Mouse (Mus musculus): ENCODE results near the gene Rnf150.

The Rnf150 gene

DNA sequence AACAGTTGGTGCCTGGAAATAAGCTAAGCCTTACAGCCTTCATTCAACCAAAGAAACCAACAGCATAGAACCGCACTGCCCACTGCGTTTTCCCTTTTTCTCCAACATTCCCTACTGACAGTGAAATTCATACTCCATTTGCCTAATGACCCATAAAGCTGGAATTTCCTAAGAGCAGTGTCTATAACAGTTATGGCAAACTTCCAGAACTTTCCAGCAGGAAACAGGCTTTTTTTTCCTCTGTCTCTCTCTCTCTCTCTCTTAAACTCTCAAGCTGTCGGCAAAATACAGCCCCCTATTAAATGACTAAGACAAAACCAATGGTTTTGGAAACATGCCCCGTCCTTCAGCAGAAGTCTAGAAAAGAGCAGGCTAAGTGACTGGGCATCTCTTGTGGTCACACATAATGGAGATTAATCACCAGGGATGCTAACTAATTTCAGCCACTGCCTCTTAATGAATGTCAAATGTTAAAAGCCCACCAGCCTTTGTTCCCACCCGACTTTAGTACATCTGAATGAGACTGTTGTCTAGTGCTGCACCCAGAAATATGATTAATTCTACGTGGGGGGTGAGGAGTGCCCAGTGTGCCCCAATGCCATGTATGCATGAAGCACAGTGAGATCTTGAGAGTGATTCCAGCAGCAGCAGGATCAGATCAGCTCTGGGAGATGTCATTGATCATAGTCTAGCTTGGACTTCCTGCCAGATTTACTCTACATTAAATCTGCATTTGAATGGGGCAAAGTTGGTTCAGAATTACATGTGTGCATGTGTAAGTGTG is 80.3 kb downstream of the Rnf150 start:
- peak; percentile 39 for DNase-seq

DNA sequence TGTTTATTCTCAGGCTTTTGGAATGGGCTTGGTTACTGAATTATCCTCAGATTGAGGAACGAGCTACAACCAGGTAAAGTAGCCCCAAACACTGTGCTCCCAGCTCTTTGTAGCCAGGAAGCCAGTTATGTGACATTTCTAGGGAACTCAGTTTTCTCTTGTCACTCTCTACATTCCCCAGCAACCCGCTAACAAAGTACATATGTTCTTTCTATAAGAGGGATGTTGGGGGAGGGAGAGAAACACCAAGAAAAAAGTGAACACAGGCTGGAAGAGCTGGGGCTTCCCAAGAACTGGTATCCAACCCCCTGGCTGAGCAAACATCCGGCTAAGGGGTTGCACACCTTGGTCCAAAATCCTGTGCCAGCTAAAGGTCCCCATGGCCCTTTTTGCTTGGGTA is 82.7 kb downstream of the Rnf150 start:
- DNase-seq = no peak

DNA sequence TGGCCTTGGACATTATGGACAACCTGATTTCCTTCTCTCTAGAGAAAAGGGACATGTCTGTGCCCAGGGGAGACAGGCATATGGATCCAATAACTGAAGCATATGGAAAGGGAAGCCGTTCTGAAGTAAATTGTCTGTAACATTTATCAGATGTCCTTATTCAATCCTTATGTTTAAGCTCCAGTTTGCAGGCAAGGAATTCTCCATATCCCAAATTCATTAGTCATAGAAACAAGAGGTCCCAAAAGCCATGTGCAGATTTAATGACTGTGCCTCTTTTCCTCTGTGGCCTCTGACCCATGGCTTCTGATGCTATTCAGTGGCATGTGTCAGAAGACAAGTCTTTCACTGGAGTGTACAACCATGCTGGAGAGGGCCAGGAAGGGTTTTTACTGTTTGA is 83.5 kb downstream of the Rnf150 start:
- no peak for DNase-seq

DNA sequence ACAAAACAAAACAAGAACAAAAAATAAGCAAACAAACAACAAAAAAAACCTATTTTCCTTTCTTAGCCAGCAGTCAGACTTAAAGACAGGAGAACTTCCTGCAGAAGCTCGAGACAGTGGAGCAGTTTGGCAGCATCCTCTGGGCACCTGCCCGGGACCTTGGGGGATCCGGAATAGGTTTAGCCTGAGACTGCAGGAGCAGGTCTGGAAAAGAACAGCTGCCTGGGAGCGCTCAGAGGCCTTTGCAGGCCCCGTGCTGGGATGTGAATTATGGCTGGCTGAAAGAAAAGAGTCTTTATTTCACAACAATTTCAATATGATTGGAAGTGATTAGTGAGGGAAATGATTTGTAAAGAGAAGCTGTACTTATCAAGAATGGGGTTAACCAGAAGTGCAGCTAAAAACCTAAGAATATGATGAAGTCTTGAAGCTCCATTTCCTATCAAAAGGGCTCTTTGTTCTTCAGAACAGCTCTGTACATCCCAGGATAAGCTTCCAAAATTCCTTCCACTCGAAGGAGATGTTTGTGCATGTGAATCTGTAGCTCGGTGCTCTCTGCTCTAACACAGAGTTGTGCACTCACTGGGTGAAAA is 92.1 kb downstream of the Rnf150 start:
- no peak for DNase-seq

DNA sequence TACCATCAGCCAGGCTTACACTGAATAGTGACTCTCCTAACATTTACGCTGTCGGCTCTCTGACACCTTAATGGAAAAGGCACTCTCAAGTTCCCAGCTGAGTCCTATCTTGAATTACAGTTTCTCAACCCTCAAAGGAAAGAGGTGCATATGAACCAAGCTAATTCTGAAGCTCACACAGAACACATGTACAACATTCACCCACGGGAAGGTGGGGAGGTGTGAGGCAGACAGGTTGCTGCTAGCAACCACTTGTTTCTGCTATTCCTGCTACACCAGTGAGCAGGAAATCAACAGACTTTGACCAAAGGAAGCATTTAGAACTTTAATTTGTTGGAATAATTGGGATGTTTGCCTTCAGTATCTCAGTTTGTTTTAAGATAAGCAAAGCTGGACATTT is 96.3 kb downstream of the Rnf150 start:
- no peak for DNase-seq

DNA sequence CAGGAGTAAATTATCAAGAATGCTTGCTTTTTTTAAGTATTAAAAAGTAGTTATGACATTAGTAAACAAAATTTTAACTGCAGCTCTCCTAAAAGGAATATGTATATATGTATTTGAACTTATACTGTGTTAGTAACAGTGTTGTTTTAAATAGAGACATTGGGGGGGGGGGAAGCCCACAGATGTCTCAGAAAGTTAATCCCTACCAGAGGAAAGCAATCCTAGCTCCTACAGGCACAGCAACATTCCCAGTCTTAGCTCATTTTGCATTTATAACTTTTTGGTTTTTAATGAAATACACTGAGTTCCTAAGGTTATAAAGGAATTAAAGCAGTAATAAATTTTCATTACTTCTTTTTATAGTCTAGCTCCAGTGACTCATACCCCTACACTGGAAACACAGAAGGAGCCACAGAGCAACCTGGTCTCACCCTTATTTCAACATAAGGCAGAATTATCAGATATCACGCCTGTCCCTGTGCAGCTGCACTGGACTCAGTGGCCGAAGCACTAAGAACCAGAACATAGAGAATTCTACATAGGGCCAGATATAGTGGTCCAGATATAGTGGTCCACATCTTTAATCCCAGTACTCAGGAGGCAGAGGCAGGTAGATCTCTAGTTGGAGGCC is 96.9 kb downstream of the Rnf150 start:
- no peak for DNase-seq

DNA sequence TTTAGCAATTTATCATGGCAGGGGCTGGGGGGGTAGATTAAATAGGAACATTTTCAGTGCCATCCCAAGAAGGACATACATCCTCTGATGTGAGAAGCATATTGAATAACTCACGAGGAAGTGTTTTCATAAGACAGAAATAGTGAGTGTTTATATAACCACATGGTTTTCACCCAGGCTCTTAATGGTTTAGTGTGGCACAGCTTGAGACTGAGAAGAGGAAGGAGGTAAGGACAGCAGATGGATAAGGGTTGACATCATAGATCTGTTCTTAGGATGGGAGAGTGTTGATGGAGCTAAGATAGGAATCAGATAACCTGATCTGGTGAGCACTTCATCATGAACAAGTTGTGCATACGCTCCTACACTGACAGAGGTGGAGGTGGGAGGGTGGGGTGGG is 101.4 kb downstream of the Rnf150 start:
- DNase-seq = no peak

DNA sequence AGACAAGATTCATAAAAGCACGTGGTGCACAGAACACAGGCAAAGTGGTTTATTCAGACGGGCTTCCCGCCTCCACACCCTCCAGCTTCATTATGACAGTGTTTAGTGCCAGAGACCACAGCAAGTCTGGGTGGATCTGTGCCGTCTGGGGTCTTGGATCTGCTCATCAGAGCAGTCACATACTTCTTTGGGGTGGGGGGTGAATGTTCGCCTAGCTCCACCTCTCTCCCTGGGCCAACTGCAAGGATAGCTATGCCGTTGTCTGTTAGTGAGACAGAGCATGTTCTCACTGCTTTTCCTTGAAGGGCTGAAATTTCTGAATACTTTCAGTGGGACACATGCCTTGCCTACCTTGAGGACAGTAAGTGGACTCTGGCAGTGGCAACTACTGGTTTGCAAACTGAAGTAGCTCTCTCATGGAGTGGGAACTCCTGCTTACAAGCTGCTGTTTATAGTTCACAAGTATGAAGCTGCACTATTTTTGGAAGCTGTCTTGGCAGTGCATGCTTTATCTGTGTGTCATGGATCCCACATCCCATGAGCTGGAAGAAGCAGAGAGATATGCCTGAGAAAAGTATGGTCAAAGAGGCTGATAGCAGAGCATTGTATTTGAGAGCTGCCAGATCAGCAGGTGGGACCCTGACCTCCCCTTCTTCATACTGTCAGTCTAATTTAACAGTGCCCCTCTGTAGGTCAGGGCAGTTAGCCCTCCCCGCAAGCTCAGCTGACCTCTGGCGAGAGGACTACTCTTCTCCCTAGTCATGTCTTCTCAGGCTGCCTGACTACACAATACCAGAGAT is 104.9 kb downstream of the Rnf150 start:
- DNase-seq = no peak

DNA sequence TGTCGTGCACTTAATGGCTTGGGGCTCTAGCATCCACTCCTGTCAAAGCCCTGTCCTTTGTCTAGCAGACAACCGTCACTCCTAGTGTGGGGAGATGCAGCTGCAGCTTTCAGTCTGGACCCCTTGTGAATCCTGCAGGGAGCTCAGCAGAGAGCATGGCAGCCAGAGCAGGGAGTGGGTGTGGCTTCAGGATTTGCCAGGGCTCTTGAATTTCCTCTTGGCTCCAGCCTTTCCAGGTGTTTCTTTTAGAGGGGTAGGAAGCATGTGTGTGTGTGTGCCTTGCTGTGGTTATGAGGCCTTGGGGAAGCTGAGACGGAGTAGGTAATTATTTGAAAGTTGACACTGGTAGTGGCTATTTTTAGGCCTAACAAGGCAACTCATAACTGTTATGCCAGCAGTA is 106.8 kb downstream of the Rnf150 start:
- no peak for DNase-seq

DNA sequence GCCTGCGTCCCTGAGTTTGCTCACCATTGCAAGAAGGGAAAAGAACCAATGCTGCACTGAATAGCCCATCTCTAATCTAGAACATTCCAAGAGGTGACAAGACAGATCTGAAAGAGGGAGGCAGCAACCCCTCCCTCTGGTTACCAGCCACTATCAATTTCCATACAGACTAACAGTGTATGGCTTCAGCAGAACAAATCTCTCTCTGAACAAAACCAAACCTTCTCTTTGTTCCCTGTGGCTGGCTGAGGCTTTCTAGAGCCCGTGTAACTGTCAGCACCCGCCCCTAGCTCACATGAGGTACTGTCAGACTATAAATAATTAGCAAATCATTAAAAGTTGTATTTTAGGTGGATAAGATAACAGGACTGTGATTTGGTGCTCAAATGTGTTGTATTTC is 109.7 kb downstream of the Rnf150 start:
- DNase-seq = no peak

DNA sequence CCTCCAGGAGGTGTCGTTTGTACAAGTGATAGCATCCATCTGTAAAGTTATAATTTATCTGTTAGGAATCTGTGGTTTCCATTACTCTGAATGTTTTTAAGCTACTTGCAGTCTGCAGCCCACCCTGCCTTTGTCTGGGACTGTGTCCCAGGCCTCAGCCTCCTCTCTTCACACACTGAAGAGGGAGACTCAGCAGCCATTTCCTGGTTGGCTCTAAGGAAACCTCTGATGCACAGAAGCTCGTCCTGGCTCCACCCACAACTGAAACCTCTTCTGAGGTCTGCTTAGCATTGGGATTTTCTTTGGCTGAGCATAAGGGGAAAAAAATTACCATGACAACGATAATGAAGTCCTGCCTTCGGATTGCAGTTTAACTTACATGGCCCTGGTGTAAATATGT is 110.2 kb downstream of the Rnf150 start:
- DNase-seq = peak; percentile 61

DNA sequence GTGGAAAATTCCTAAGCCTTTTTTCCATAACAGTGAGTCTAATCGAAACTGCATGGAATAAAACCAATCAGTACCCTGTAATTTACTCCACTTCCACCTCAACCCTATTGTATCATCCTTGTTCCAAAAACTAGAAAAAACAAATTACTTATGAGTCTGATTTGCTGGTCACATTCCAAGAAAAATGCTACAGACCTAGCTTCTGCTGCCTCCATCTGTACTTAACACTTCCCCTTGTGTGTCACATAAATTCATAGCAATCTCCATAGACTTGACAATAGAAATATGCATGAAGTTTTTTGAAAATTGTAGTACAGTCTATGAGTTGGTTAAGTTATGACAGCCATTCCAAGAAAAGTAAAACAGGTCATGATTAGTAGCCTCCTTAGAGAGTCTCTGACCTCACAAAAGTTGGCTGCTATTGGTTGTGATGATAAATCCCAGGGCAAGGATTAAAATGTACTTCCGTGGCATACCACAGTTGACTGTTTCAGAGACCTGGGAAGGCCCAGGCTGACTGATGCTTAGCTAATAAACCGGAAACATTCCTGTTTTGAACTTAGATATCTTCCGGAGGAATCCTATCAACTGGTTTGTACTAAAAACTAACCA is 118.2 kb downstream of the Rnf150 start:
- DNase-seq = no peak

DNA sequence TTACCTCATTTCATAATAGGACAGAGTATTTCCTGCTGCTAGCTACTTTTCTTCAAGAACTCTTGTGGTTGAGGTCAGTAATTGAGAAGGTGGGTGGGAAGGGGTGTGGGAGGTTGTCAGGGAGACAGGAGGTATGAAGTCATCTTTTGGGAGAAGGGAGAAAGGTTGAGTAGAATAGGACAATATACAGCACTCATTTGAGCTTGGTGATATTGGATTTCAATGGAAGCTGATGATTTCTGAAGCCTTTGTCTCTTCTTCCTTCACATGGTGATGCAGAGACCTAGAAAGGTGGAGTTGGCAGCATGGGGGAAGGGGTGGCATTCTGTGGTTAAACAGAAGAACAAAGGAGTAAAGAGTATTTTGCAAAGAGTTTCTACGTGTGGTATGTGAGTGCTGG is 119.7 kb downstream of the Rnf150 start:
- no peak for DNase-seq

DNA sequence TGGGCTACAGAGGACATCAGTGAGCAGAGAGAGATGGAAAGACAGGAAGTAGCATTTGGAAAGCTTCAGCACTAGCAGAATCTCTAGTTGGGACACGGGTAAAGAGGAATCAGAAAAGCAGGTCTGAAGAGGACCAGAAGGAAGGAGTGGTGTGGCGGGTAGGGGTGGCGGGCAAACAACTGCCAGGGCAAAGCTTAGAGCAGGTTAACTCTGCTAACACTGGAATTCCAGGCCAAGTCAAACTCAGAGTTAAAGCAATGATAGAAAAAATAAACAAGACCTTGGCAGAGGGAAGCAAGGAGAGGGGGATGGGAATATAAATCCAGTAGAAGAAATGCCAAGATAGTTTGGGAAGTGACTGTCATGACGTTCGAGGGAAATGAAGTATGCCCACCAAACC is 120.1 kb downstream of the Rnf150 start:
- no peak for DNase-seq

DNA sequence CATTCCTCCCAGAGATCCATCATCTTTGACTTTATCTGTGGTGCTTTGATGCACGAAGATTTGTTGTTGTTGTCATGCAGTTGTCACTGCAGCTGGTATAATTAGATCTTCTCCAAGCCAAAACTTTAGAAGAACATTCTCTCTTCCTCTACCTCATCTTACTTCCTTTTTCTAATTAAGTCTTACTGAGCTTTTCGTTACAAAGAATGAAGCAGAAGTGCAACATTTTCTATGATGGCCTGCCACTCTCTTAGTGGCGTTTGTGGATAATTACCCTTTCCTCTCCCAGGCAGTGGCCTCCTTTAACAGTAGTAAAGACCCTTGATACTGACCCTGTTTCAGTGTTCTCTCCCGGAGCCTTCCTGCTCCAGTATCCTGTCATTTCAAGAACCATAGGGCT is 128.9 kb downstream of the Rnf150 start:
- no peak for DNase-seq

DNA sequence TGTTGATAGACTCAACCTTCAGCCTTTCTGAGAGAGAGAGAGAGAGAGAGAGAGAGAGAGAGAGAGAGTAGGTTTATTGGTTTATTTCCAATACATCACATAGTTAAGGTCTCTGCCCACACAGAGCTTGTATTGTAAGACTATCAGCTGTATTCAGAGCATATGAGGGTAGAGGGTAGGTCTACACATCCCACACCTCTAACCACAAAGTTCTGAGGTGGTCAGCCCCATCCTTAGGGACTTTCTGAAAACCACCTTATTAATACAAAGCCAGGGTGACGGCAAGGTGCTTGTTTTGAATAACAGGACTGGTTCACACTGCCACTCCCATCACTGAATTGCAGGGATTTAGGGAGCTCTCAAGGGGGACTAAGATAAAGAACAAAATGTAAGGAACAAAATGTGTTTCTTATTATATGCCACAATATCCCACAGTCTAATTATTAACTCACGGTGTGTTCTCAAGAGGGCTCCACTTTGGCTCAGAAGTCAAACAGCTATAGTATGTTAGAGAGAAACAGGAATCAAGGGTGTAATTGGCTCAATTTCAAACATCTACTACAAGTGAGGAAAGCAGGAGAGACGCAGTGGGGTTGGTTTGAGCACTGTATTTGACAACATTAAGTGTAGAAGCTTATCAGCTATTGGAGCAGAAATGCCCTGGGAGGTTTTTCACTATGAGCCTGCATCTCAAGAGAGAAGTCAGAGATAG is 132.7 kb downstream of the Rnf150 start:
- DNase-seq = no peak

DNA sequence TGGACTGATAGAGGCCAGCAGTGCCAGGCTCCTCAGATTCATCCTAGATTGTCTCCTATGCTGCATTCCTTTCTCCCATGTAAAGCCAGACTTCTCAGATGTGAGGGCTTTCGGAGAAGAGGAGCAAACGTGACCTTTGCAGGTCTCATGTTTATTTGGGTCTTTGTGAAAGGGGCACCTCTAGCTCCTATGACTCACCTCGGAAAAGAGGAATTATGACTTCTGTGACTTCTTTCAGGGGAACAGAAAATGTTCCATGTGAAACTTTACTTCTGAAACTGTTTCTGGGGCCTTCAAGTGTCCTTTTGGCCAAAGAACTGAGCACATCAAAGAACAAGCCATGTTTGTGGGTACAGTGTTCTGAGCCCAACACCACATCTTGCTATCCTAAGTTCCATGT is 133.7 kb downstream of the Rnf150 start:
- DNase-seq = no peak

DNA sequence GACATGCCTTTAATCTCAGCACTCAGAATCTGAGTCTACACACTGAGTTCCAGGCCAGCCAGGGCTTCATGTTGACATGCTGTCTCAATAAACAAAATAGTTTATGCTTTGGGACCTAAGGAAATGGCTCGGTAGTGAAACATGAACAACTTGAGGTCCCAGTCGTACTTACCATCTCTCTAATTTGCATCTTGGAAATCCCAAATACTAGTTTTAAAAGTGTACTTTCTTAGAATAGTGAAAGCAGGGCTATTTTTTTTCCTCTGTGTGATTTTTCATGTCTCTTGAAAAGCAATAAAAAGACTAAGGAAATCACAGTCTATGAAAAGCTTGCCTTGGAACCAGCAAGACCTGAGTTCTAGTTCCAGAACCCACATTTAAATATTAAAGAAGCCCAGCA is 135.6 kb downstream of the Rnf150 start:
- no peak for DNase-seq

DNA sequence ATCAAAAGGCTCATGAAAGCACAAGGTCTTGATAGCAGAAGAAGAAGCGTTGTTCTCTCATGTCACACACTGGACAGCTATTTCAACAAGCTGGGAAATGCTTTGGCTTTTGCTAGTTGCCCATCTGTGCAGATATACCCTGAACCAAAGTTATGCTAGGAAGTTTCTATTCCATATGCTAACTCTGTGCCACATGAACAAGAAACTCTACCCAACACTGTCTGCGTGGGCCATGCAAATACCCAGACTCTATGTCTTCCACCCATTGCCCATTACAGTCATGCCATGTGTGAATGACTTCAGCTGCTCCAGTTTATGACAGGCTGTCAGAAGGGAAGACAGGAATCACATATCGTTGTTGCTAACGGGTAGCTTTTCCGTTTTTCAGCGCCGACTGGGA is 140.0 kb downstream of the Rnf150 start:
- no peak for DNase-seq

DNA sequence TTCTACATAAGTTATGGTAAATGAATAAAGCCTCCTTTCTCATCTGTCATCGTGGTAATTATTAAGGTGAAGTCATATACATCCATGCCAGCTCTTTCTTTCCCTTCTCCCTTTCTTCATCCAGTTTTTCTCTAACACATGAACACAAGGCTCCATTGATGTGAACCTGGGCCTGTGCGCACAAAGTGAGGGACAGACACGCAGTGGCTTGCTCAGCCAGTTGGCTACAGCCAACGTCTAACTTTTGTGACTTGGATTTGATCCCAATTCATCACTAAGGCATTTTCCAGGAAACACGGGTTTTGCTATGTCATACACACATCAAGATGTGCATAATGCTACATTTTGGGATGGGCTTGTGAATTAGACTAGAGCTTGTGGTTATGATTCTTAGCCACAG is 146.3 kb downstream of the Rnf150 start:
- DNase-seq = no peak

DNA sequence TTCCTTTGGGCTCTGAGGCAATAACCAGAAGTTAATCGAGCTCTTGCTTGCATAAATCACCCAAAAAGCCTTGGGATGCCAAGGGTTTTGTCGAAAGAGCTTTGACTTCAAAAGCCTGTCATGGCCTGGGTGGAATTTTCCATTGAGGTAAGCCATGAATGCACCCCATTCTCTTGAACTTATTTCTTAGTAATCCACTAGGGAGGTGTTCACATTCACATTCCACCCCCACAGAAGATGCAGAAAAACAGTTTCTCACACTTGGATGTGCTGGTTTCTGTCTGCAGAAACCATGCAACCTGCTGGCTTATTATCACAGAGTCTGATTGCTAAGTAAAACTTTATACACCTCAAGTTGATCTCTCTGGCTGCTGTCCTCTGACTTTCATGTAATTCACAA is 148.1 kb downstream of the Rnf150 start:
- DNase-seq = no peak

DNA sequence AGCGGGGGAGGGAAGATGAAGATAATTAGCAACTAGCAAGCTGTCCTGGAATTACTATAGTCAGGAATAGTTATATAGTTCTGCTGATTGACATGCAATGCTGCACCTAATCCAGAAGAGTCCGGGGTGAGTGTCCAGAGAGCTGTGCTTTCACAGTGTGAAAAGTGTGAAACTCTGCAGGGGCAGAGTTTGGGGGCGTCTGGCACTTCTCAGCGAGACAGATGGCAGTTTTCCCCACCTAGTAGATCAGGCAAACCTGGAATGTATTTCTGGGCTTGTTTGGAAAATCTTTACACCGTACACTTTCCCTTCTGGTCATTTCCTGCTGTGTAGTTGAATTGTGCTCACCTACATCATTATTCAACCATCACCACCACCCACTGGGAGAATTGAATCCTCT is 148.6 kb downstream of the Rnf150 start:
- no peak for DNase-seq

DNA sequence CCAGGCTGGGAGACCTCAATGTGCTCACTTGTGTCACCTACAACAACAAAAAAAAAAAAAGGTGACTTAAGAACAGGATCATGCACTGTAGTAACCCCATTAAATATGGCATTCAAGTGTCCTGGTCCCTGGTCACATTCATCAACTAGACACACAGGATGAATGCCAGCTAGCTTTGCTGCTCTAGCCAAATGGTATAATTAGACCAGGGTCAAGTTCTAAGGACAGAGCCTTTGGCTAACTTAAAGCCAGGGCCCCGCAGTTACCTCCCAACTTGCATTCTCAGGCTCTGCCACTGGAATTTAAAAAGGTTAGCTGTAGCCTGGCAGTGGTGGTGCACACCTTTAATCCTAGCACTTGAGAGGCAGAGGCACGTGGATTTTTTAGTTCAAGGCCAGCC is 165.1 kb downstream of the Rnf150 start:
- DNase-seq = no peak
